Mouse (Mus musculus): ENCODE results near the gene Zmiz1.

- TF ChIP-seq POLR2A (IDR thresholded peaks at IDR 0.05; ENCODE audit: low read depth, low read length) (no peak), MYC (IDR thresholded peaks at IDR 0.05; ENCODE audit: low read depth, low read length) (no peak), CTCF (conservative IDR thresholded peaks at IDR 0.05 in 1 of 2, IDR thresholded peaks at IDR 0.05 in 1 of 2; ENCODE audit: low read depth in 2 of 2, low read length in 2 of 2) (no peak), TCF12 (IDR thresholded peaks at IDR 0.05; ENCODE audit: low read depth, low read length) (no peak), POLR2AphosphoS2 (IDR thresholded peaks at IDR 0.05; ENCODE audit: low read depth, low read length) (no peak), EP300 (IDR thresholded peaks at IDR 0.05; ENCODE audit: low read length) (no peak), MXI1 (IDR thresholded peaks at IDR 0.05; ENCODE audit: low read depth, low read length) (no peak)
These were observed 249.9 kb downstream of the Zmiz1 start for GRCm38 (mm10) chr14:25708917-25709316.

Data from CH12.LX (cell line).